Mouse (Mus musculus) limb, embryonic 15.5 days (tissue): Measurements from ENCODE around the gene Tlr4. TPM values are rescaled to one million over a fixed set of nuclear protein-coding genes. Genes with fewer than 3 reads are reported as not detected.

ENCODE experiments used
- ATAC-seq: fragments of 200-750 bp; cut with Nextera tagmentation; 2 replicates; pipeline ENCODE4 v1.8.0; 2017; ENCODE audit warnings: low read depth, moderate TSS enrichment; ENCODE audit not compliant: insufficient number of reproducible peaks, low FRiP score, low TSS enrichment
- H3K27ac ChIP-seq: fragments of 300-500 bp; sonication (generic); 2 replicates; pipeline ENCODE4 v1.5.1; 2015; ENCODE audit warnings: moderate library complexity, mild to moderate bottlenecking, inconsistent platforms
- H3K27me3 ChIP-seq: fragments of 300-500 bp; sonication (generic); 2 replicates; pipeline ENCODE4 v1.6.1; 2015; ENCODE audit warnings: inconsistent platforms
- H3K36me3 ChIP-seq: fragments of 300-500 bp; sonication (generic); 2 replicates; pipeline ENCODE4 v1.6.1; 2015; ENCODE audit warnings: inconsistent platforms
- H3K4me1 ChIP-seq: fragments of 300-500 bp; sonication (generic); 2 replicates; pipeline ENCODE4 v1.6.1; 2015; ENCODE audit warnings: inconsistent platforms
- H3K4me2 ChIP-seq: fragments of 300-500 bp; sonication (generic); 2 replicates; pipeline ENCODE4 v1.6.1; 2015; ENCODE audit warnings: mild to moderate bottlenecking, inconsistent platforms
- H3K4me3 ChIP-seq: fragments of 300-500 bp; sonication (generic); 2 replicates; pipeline ENCODE4 v1.5.1; 2015; ENCODE audit warnings: mild to moderate bottlenecking, inconsistent platforms
- H3K9ac ChIP-seq: fragments of 300-500 bp; sonication (generic); 2 replicates; pipeline ENCODE4 v1.6.1; 2015; ENCODE audit warnings: inconsistent platforms
- H3K9me3 ChIP-seq: fragments of 300-500 bp; sonication (generic); 2 replicates; pipeline ENCODE4 v1.6.1; 2016; ENCODE audit warnings: inconsistent platforms
- WGBS: fragments of 180-500 bp; shearing (Covaris S2); methylation state at CpG from one replicate; pipeline ENCODE4 v1.1.7; 2015; 5-methylcytosine and 5-hydroxymethylcytosine counted together
- polyA plus RNA-seq: library from polyadenylated mRNA; unstranded; fragments of >200 nt; fragmentation: Nextera tagmentation; extraction: Ambion mirVana; gene quantifications from 2 replicates; pipeline ENCODE4 v1.2.1, GENCODE M21; 2015

The Tlr4 gene
- 2.3 and 2.4 TPM in 2 replicates for polyA plus RNA-seq

- Histone ChIP-seq H3K4me2 (peak within 1 kb of the TSS; percentile 32), H3K27me3 (no peaks in the 10 kb centered on the region), H3K36me3 (no peaks in the 10 kb centered on the region), H3K9me3 (no peaks in the 10 kb centered on the region), H3K4me1 (peaks cover 6% of the 10 kb centered on the region), H3K9ac (no peak within 1 kb of the TSS), H3K27ac (peak within 1 kb of the TSS; percentile 73), H3K4me3 (peak within 1 kb of the TSS; percentile 25)
- ATAC-seq: peak; percentile 52; the same call in 1 of the 2 replicates
- 30% methylated on average over 11 of the region's 11 CpGs for WGBS
These were observed at the start of gene Tlr4 for GRCm38 (mm10) chr4:66827463-66828162. Gene Tlr4 (plus strand): TSS chr4:66827584.

DNA sequence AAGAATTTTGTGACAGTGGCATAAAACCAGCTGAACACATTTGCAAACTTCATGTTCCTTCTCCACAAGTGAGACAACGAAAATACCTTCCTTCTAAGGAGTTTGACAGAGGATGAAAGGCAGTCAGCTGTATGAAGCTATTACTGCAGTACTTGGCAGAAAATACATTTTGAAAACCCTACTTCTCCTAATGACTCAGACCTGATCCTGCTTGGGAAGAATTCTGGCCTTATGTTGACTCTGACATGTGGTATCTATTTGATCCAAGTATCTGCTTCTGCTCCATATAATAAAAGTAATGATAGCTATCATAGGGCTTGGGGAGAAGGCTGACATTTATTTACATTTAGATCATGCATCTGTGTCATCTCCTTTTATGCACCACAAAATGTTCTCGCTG lies 33.1 kb upstream of the Tlr4 start:
- Histone ChIP-seq H3K36me3 (no peaks in the 10 kb centered on the region), H3K4me2 (no peak overlapping the region), H3K9ac (no peak overlapping the region), H3K9me3 (no peaks in the 10 kb centered on the region), H3K4me1 (no peaks in the 10 kb centered on the region), H3K27ac (no peak overlapping the region), H3K27me3 (no peaks in the 10 kb centered on the region), H3K4me3 (no peak overlapping the region)
- 63% methylated on average over 2 of the region's 2 CpGs for WGBS
- ATAC-seq: no peak

- Histone ChIP-seq H3K27ac (no peak overlapping the region), H3K4me2 (no peak overlapping the region), H3K4me3 (no peak overlapping the region), H3K9me3 (no peaks in the 10 kb centered on the region), H3K36me3 (no peaks in the 10 kb centered on the region), H3K9ac (no peak overlapping the region), H3K27me3 (no peaks in the 10 kb centered on the region), H3K4me1 (no peaks in the 10 kb centered on the region)
- 93% methylated on average over 2 of the region's 2 CpGs for WGBS
- no peak for ATAC-seq
These were observed 30.7 kb upstream of the Tlr4 start for GRCm38 (mm10) chr4:66796683-66797082.

DNA sequence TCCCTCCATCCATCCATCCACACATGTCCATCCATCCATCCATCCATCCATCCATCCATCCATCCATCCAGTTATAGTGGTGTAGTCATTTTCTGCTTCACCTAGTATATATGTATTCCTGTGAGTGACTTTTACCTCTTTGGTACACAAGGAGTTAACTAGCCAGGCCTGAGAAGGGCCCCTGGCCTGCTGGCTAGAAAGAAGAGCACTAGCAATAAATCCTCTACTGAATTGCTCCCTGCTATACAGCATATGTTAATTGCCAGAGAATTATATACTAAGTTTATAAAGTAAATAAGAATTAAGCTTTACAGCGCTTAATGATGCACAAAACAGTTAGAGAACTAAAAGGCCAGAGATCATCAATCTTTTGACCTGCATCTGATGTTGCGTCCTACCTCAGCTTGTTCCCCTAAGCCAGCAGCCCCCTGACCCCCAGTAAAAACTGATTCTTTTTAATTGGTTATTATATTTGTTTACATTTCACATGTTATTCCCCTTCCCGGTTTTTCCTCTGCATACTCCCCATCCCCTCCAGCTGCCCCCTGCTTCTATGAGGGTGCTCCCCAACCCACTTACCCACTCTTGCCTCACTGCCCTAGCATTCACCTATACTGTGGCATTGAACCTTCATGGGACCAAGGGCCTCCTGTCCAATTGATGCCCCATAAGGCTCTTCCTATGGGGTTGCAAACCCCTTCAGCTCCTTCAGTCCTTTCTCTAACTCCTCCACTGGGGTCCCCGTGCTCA lies 22.7 kb upstream of the Tlr4 start:
- H3K27me3 ChIP-seq: no peaks in the 10 kb centered on the region
- ATAC-seq: no peak
- H3K9ac ChIP-seq: no peak overlapping the region
- H3K4me3 ChIP-seq: no peak overlapping the region
- H3K36me3 ChIP-seq: no peaks in the 10 kb centered on the region
- WGBS: 59% methylated on average over 4 of the region's 4 CpGs
- H3K9me3 ChIP-seq: no peaks in the 10 kb centered on the region
- H3K4me1 ChIP-seq: no peaks in the 10 kb centered on the region
- H3K4me2 ChIP-seq: no peak overlapping the region
- H3K27ac ChIP-seq: no peak overlapping the region

GRCm38 (mm10) chr4:66805747-66806146 lies 21.6 kb upstream of the Tlr4 start:
- H3K36me3 ChIP-seq: no peaks in the 10 kb centered on the region

DNA sequence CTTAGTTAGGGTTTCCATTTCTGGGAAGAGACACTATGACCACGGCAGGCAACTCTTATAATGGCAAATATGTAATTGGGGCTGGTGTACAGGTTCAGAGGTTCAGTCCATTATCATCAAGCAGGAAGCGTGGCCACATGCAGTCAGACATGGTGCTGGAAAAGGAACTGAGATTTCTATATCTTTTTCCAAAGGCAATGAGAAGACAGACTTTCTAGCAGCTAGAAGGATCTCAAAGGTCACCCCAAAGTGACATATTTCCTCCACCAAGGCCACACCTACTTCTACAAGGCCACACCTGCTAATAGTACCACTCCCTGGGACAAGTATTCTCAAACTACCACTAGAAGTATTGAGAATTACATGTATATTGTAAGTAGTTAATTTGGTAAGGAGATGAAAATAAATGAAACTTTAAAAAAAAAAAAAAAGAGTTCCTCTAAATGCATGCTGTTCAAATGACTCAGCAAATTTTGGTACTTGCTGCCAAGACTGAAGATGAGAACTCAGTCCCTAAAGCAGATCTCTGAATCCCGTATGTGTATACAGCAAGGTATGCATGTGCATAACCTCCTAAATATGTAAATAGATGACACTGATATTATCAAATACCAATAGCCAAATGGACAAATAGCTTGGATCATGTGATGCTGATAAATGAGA lies 10.9 kb upstream of the Tlr4 start:
- no peak for ATAC-seq
- H3K4me3 ChIP-seq: no peak overlapping the region
- no peaks in the 10 kb centered on the region for H3K27me3 ChIP-seq
- H3K9ac ChIP-seq: no peak overlapping the region
- H3K27ac ChIP-seq: no peak overlapping the region
- 76% methylated on average over 3 of the region's 3 CpGs for WGBS
- no peaks in the 10 kb centered on the region for H3K4me1 ChIP-seq
- no peaks in the 10 kb centered on the region for H3K9me3 ChIP-seq
- H3K4me2 ChIP-seq: no peak overlapping the region
- H3K36me3 ChIP-seq: no peaks in the 10 kb centered on the region

More at GRCm38 (mm10) chr4:66805747-66806146, 21.6 kb upstream of the Tlr4 start:
- Histone ChIP-seq H3K4me2 (no peak overlapping the region), H3K9me3 (no peaks in the 10 kb centered on the region), H3K4me1 (no peaks in the 10 kb centered on the region), H3K4me3 (no peak overlapping the region), H3K9ac (no peak overlapping the region), H3K27me3 (no peaks in the 10 kb centered on the region), H3K27ac (no peak overlapping the region)
- ATAC-seq: no peak

- no peak for ATAC-seq
- H3K9ac ChIP-seq: no peak overlapping the region
- WGBS: 53% methylated on average over 2 of the region's 2 CpGs
These were observed 6.2 kb upstream of the Tlr4 start for GRCm38 (mm10) chr4:66821171-66821570.

DNA sequence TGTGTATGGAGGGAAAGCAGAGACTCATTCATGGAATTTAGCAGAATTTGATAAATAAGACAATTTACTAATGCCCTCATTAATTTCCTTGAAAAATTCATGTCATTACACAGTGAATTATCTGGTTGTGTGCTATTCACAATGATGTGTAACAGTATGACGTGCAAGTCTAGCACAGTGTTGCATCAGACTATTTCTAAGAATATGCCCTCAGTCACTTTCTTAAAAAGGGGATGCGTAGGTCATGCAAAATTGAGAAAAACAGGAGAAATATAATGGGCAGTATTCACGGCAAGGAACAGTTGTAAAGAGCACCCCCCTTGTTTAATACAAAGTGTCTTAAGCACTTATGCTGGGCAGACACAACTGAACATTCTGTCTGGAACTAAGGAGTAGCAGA lies 5.6 kb upstream of the Tlr4 start:
- no peak overlapping the region for H3K4me2 ChIP-seq
- no peak overlapping the region for H3K27ac ChIP-seq
- no peaks in the 10 kb centered on the region for H3K4me1 ChIP-seq
- no peak overlapping the region for H3K4me3 ChIP-seq
- no peaks in the 10 kb centered on the region for H3K9me3 ChIP-seq
- 76% methylated on average over 3 of the region's 3 CpGs for WGBS
- no peaks in the 10 kb centered on the region for H3K36me3 ChIP-seq
- no peak for ATAC-seq
- H3K27me3 ChIP-seq: no peaks in the 10 kb centered on the region
- no peak overlapping the region for H3K9ac ChIP-seq

More at GRCm38 (mm10) chr4:66821171-66821570, 6.2 kb upstream of the Tlr4 start:
- no peak overlapping the region for H3K27ac ChIP-seq
- no peaks in the 10 kb centered on the region for H3K4me1 ChIP-seq
- H3K4me3 ChIP-seq: no peak overlapping the region
- no peaks in the 10 kb centered on the region for H3K9me3 ChIP-seq
- no peak overlapping the region for H3K4me2 ChIP-seq
- no peaks in the 10 kb centered on the region for H3K36me3 ChIP-seq
- H3K27me3 ChIP-seq: no peaks in the 10 kb centered on the region

GRCm38 (mm10) chr4:66828163-66828668 lies 832 bp downstream of the Tlr4 start:
- Histone ChIP-seq H3K9ac (no peak overlapping the region), H3K4me3 (peak overlapping the region; percentile 25), H3K4me1 (peaks cover 6% of the 10 kb centered on the region), H3K4me2 (peak overlapping the region; percentile 32; the same call in 1 of the 2 replicates), H3K9me3 (no peaks in the 10 kb centered on the region), H3K27ac (peak overlapping the region; percentile 73), H3K36me3 (no peaks in the 10 kb centered on the region), H3K27me3 (no peaks in the 10 kb centered on the region)
- no peak for ATAC-seq
- 17% methylated on average over 6 of the region's 6 CpGs for WGBS

DNA sequence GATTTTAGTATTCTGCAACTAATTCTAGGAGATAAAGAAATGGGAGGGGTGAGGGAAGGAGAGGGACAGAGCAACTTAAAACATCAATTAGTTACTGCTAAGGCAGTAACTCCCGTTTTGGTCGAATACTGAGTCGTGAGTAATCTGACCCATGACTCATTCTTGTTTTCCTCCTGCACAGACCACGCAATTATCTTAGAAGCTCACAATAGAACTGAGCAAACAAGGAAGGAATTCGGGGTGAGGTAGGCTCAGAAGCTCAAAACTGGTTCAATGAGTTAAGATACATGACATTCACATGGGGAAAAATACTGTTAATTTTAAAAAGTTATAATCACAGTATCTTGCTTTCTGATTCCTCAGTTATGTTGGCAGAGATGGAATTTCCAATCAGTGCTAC lies 1.3 kb downstream of the Tlr4 start:
- H3K36me3 ChIP-seq: no peaks in the 10 kb centered on the region
- no peak overlapping the region for H3K9ac ChIP-seq
- no peaks in the 10 kb centered on the region for H3K27me3 ChIP-seq
- H3K4me3 ChIP-seq: 0 out of 2 replicates have a peak overlapping the region, but pooled peaks have one; percentile 25
- no peak overlapping the region for H3K27ac ChIP-seq
- H3K4me2 ChIP-seq: no peak overlapping the region
- 18% methylated on average over 5 of the region's 5 CpGs for WGBS
- no peaks in the 10 kb centered on the region for H3K9me3 ChIP-seq
- ATAC-seq: no peak
- peaks cover 6% of the 10 kb centered on the region for H3K4me1 ChIP-seq

DNA sequence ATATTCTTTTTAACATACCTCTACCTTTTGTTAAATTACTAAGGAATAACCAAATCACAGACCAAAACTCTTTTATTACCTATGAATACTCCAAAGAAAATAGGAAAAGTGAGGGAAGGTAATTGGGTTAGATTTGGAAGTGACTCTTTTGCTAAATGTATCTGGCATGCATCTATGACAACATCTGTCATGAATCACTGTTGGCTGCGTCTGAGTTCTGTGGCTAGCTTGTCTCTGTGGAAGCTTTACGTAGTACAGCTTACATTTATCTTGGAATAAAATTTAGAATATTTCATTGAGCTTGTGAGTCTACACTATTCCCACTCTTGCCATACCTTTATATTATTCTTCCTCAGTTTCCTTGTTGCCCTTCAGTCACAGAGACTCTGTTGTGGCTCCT lies 10.7 kb downstream of the Tlr4 start:
- H3K27ac ChIP-seq: no peak overlapping the region
- H3K4me2 ChIP-seq: no peak overlapping the region
- H3K27me3 ChIP-seq: no peaks in the 10 kb centered on the region
- no peak for ATAC-seq
- H3K9me3 ChIP-seq: no peaks in the 10 kb centered on the region
- no peak overlapping the region for H3K4me3 ChIP-seq
- no peaks in the 10 kb centered on the region for H3K4me1 ChIP-seq
- no peak overlapping the region for H3K9ac ChIP-seq
- WGBS: 56% methylated on average over 2 of the region's 2 CpGs
- no peaks in the 10 kb centered on the region for H3K36me3 ChIP-seq

DNA sequence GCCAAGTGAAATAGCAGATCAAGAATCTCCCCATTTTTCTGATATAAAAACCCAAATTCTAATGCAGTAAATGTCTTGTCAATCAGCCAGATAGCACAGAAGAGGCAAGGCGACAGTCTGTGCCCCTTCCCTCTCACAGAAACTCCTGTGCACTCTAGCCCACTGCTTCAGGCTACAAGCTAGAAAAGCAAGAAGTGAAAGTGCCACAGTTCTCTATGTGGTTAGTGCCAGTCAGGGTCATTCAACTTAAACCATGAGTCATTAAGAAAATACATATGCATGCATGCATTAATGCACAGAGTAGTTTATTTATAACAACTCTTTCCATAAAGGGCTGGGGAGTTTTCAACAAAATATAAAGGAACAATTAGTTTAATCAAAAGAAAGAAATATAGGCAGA lies 15.9 kb downstream of the Tlr4 start:
- 68% methylated on average over 1 of the region's 1 CpGs for WGBS
- Histone ChIP-seq H3K36me3 (no peaks in the 10 kb centered on the region), H3K9me3 (no peaks in the 10 kb centered on the region), H3K27ac (no peak overlapping the region), H3K27me3 (no peaks in the 10 kb centered on the region), H3K4me1 (no peaks in the 10 kb centered on the region), H3K9ac (no peak overlapping the region), H3K4me3 (no peak overlapping the region), H3K4me2 (no peak overlapping the region)
- ATAC-seq: no peak
